Mouse (Mus musculus) hindbrain, embryonic 15.5 days (tissue): ENCODE results near the gene Vmn1r181. TPM values are rescaled to one million over a fixed set of nuclear protein-coding genes. Genes with fewer than 3 reads are reported as not detected.
"Not testable (repeated sequence)": the region's sequence is repeated elsewhere in the genome, so short reads cannot be mapped to it uniquely, and the experiment has no call there.

Experiments
- ATAC-seq: fragments of 200-750 bp; cut with Nextera tagmentation; 2 replicates; pipeline ENCODE4 v1.8.0; 2017; ENCODE audit warnings: low read depth, moderate number of reproducible peaks, moderate TSS enrichment; ENCODE audit not compliant: low FRiP score
- H3K27ac ChIP-seq: fragments of 300-500 bp; sonication (generic); replicated peaks from 2 replicates; pipeline ENCODE4 v1.5.1; 2015; ENCODE audit warnings: mild to moderate bottlenecking, inconsistent platforms
- H3K27me3 ChIP-seq: fragments of 300-500 bp; sonication (generic); 2 replicates; pipeline ENCODE4 v1.6.1; 2015; ENCODE audit warnings: control low read depth, inconsistent platforms
- H3K36me3 ChIP-seq: fragments of 300-500 bp; sonication (generic); 2 replicates; pipeline ENCODE4 v1.6.1; 2015; ENCODE audit warnings: control low read depth, inconsistent platforms
- H3K4me1 ChIP-seq: fragments of 300-500 bp; sonication (generic); replicated peaks from 2 replicates; pipeline ENCODE4 v1.6.1; 2015; ENCODE audit warnings: control low read depth, inconsistent platforms
- H3K4me2 ChIP-seq: fragments of 300-500 bp; sonication (generic); 2 replicates; pipeline ENCODE4 v1.6.1; 2015; ENCODE audit warnings: moderate library complexity, mild to moderate bottlenecking, inconsistent platforms
- H3K4me3 ChIP-seq: fragments of 300-500 bp; sonication (generic); 2 replicates; pipeline ENCODE4 v1.5.1; 2015; ENCODE audit warnings: mild to moderate bottlenecking, inconsistent platforms
- H3K9ac ChIP-seq: fragments of 300-500 bp; sonication (generic); 2 replicates; pipeline ENCODE4 v1.6.1; 2015; ENCODE audit warnings: inconsistent platforms
- H3K9me3 ChIP-seq: fragments of 300-500 bp; sonication (generic); 2 replicates; pipeline ENCODE4 v1.6.1; 2016; ENCODE audit warnings: control low read depth, inconsistent platforms
- WGBS: fragments of 180-500 bp; shearing (Covaris S2); methylation state at CpG from one replicate; pipeline ENCODE4 v1.1.7; 2015; 5-methylcytosine and 5-hydroxymethylcytosine counted together
- polyA plus RNA-seq: library from polyadenylated mRNA; unstranded; fragments of >200 nt; fragmentation: Nextera tagmentation; extraction: Ambion mirVana; gene quantifications from 2 replicates; pipeline ENCODE4 v1.2.1, GENCODE M21; 2015

The Vmn1r181 gene
- polyA plus RNA-seq, result not detected in 2 replicates

DNA sequence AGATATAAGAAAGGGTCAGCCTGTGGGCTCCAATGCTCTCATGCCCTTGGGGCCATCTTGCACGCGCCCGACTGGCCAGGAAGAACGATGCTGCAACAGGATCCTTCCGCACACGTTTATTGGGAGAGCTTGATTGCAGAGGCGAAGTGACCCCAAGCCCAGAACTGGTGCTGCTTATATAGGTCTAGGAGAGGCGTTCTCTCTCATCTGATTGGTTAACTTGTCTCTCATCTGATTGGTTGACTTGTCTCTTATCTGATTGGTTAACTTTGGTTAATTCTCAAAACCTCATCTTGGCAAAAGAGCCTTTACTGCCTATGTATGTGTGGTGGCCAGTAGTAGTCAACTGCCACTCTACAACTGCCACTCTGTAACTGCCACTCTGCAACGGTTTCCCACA, at the start of gene Vmn1r181:
Gene Vmn1r181, plus strand, starts transcription at position 301 of the 400 bp plus-strand sequence.
- H3K4me3 ChIP-seq, ATAC-seq, H3K4me2 ChIP-seq, H3K27me3 ChIP-seq, H3K36me3 ChIP-seq, H3K9ac ChIP-seq, H3K9me3 ChIP-seq, H3K27ac ChIP-seq, H3K4me1 ChIP-seq: not testable (repeated sequence)
- 89% methylated on average over 9 of the region's 9 CpGs for WGBS

GRCm38 (mm10) chr7:23926678-23927077, 47.7 kb upstream of the Vmn1r181 start, which contains the start of gene Vmn1r179:
Vmn1r179 (plus strand) TSS chr7:23926978.
- H3K27ac ChIP-seq, result no peak within 1 kb of the TSS
- peaks cover 7% of the 10 kb centered on the region for H3K9me3 ChIP-seq
- H3K27me3 ChIP-seq, result no peaks in the 10 kb centered on the region
- H3K4me2 ChIP-seq, result no peak within 1 kb of the TSS
- no peak within 1 kb of the TSS for H3K9ac ChIP-seq
- H3K4me3 ChIP-seq, result no peak within 1 kb of the TSS
- ATAC-seq, result no peak
- no peaks in the 10 kb centered on the region for H3K36me3 ChIP-seq
- 51% methylated on average over 2 of the region's 2 CpGs for WGBS
- H3K4me1 ChIP-seq, result no peaks in the 10 kb centered on the region

- H3K27me3 ChIP-seq, result no peaks in the 10 kb centered on the region
- peaks cover 10% of the 10 kb centered on the region; the same call in 1 of the 2 replicates for H3K9me3 ChIP-seq
- H3K4me2 ChIP-seq, result no peak within 1 kb of the TSS
- ATAC-seq, result no peak
- no peak within 1 kb of the TSS for H3K4me3 ChIP-seq
- H3K27ac ChIP-seq, result no peak within 1 kb of the TSS
- H3K36me3 ChIP-seq, result no peaks in the 10 kb centered on the region
- H3K9ac ChIP-seq, result no peak within 1 kb of the TSS
- H3K4me1 ChIP-seq, result no peaks in the 10 kb centered on the region
Observed at GRCm38 (mm10) chr7:23950332-23950731, 24.1 kb upstream of the Vmn1r181 start, which contains the start of gene Vmn1r180. Vmn1r180 (plus strand) TSS chr7:23950632.

- H3K27me3 ChIP-seq, H3K4me3 ChIP-seq, H3K4me1 ChIP-seq, H3K9ac ChIP-seq, H3K4me2 ChIP-seq, H3K36me3 ChIP-seq, ATAC-seq, H3K27ac ChIP-seq, H3K9me3 ChIP-seq: not testable (repeated sequence)
- WGBS, result 58% methylated on average over 3 of the region's 3 CpGs
Observed at GRCm38 (mm10) chr7:23968044-23968443, 6.4 kb upstream of the Vmn1r181 start.

GRCm38 (mm10) chr7:24001391-24001790, 27.0 kb downstream of the Vmn1r181 start, which contains the start of gene V1rd19:
V1rd19 (plus strand) TSS chr7:24001691.
- H3K36me3 ChIP-seq, result no peaks in the 10 kb centered on the region
- WGBS, result 74% methylated on average over 2 of the region's 2 CpGs
- no peak for ATAC-seq
- H3K4me2 ChIP-seq, result no peak within 1 kb of the TSS
- no peaks in the 10 kb centered on the region for H3K27me3 ChIP-seq
- H3K27ac ChIP-seq, result no peak within 1 kb of the TSS
- no peak within 1 kb of the TSS for H3K9ac ChIP-seq
- H3K4me1 ChIP-seq, result no peaks in the 10 kb centered on the region
- no peak within 1 kb of the TSS for H3K4me3 ChIP-seq
- H3K9me3 ChIP-seq, result peaks cover 18% of the 10 kb centered on the region; the same call in 1 of the 2 replicates

Other genes starting within 250 kb of the Vmn1r181 start
- gene Vmn1r174, start 222.3 kb upstream of the Vmn1r181 start, polyA plus RNA-seq, result not detected in 2 replicates
- not detected in 2 replicates for gene Vmn1r175, start 164.0 kb upstream of the Vmn1r181 start, polyA plus RNA-seq
- gene Vmn1r176, start 137.2 kb upstream of the Vmn1r181 start, polyA plus RNA-seq, result not detected in 2 replicates
- gene Vmn1r177, start 108.2 kb upstream of the Vmn1r181 start, polyA plus RNA-seq, result not detected in 2 replicates
- not detected in 2 replicates for gene Vmn1r178, start 82.6 kb upstream of the Vmn1r181 start, polyA plus RNA-seq
- not detected in 2 replicates for gene Vmn1r179, start 47.6 kb upstream of the Vmn1r181 start, polyA plus RNA-seq
- not detected in 2 replicates for gene Vmn1r180, start 24.0 kb upstream of the Vmn1r181 start, polyA plus RNA-seq
- gene V1rd19, start 27.1 kb downstream of the Vmn1r181 start, polyA plus RNA-seq, result not detected in 2 replicates
- gene Vmn1r183, start 78.6 kb downstream of the Vmn1r181 start, polyA plus RNA-seq, result not detected in 2 replicates
- 33.7 and 35.5 TPM in 2 replicates for gene Zfp180, start 107.3 kb downstream of the Vmn1r181 start, polyA plus RNA-seq
- 9.8 and 11.0 TPM in 2 replicates for gene Zfp112, start 137.7 kb downstream of the Vmn1r181 start, polyA plus RNA-seq
- 23.3 and 25.2 TPM in 2 replicates for gene Zfp235, start 159.6 kb downstream of the Vmn1r181 start, polyA plus RNA-seq
- 5.0 and 5.7 TPM in 2 replicates for gene Zfp114, start 200.4 kb downstream of the Vmn1r181 start, polyA plus RNA-seq
- gene Zfp111, start 236.8 kb downstream of the Vmn1r181 start, polyA plus RNA-seq, result 5.2 and 5.9 TPM in 2 replicates